Comparison of ENCODE assay signal across 17 mouse cellular contexts in the genomic region with DNA sequence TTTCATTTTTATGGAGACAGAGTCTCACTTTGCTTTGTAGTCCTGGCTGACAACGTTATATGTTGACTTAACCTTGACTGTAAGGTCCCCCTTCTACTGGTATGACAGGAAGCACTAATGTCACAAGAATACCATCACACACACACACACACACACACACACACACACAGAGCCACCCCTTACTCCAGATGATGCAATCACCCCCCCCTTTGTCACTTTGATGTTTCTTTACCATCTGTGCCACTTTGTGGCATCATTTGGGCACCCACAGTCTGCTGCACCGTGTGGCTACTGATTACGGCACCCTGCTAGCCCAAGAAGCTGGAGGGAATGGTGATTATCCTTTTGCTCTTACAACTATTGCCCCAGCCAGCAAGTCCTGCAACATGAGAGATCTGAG. TPM values are rescaled to one million over a fixed set of nuclear protein-coding genes. Genes with fewer than 3 reads are reported as not detected.
DNase-seq lines count a peak whose midpoint lies in the region; ATAC-seq lines count a peak whose summit lies in the region.
"Had no signal": no experiment of that assay in that cellular context is flagged by ENCODE, and none has a peak within 500 bp of the region (broad histone marks: within the 10 kb centered on the region; RNA-seq: fewer than 3 reads in every experiment).

No protein-coding gene starts in this region.

- peak; percentile 48 for DNase-seq in CD4-positive helper T cell, adult 2 months (ENCODE audit: low read depth, low spot score)
- peak; percentile 34 to 66 for DNase-seq in CD8-positive naive resting alpha-beta T cell, adult 2 months (ENCODE audit: low read depth in 2 of 2, low spot score in 2 of 2)
- peak; percentile 18 to 48 for DNase-seq in natural killer cell, adult 2 months (ENCODE audit: low spot score in 2 of 2)
- DNase-seq in layer of hippocampus, postnatal 36 days = no peak
- no peak for DNase-seq in layer of hippocampus, adult 8-10 months (ENCODE audit: low spot score in 2 of 2)
- DNase-seq in heart, adult 9 months (ENCODE audit: low spot score in 2 of 2) = no peak
- DNase-seq: adrenal gland, adult 8-10 months; cerebellum, postnatal 10 days; embryo, embryonic 11 days; forebrain, postnatal 0 days; heart, postnatal 14 days; kidney, adult 9 months; kidney, postnatal 25 days; layer of hippocampus, adult 9-11 months; lung, adult 18-20 months; lung, postnatal 14 days had no signal

- ATAC-seq in inflammation-experienced regulatory T-cells, adult 6 months = peak; percentile 60
- ATAC-seq: forebrain, postnatal 0 days had no signal

RNA-seq across cellular contexts. Expression of a gene that starts 30.2 kb away (rescaled TPM):
- 100 to 1,000 TPM in 2 of 3 experiments, 10 to 100 TPM in 1; 87.8 to 325 (median 303) TPM for polyA plus RNA-seq in inflammation-experienced regulatory T-cells, adult 6 months (2017; shearing (Covaris generic))
- 1 to 10 TPM; 2.7 to 3.4 TPM for total RNA-seq in layer of hippocampus, postnatal 36 days (2021)
- total RNA-seq in layer of hippocampus, adult 8-10 months (2022) = 1 to 10 TPM; 2.5 to 4.1 (median 3.3) TPM

Comparison
In these comparisons a context has a peak if more than half of its experiments do, and no peak if none do; other contexts are left out.
1. DNase-seq: peak in CD4-positive helper T cell, adult 2 months (single experiment), CD8-positive naive resting alpha-beta T cell, adult 2 months (2 of 2) and natural killer cell, adult 2 months (2 of 2); none in layer of hippocampus, postnatal 36 days (0 of 2), layer of hippocampus, adult 8-10 months (0 of 2) and heart, adult 9 months (0 of 2).